Mouse (Mus musculus) retina, postnatal 7 days (tissue): ENCODE measurements at regions not wholly inside any gene's neighbourhood (a gene's known extent, or its start where the extent isn't known, plus 50 kb on each side); places are given as distances from the start of the nearest gene placed in this dataset.
"Not testable (repeated sequence)": the region's sequence is repeated elsewhere in the genome, so short reads cannot be mapped to it uniquely, and the experiment has no call there.

Experiments used
- DNase-seq: peaks from one replicate; pipeline ENCODE4 v3.0.0-alpha.2; 2012; ENCODE audit warnings: low read depth, low spot score

DNA sequence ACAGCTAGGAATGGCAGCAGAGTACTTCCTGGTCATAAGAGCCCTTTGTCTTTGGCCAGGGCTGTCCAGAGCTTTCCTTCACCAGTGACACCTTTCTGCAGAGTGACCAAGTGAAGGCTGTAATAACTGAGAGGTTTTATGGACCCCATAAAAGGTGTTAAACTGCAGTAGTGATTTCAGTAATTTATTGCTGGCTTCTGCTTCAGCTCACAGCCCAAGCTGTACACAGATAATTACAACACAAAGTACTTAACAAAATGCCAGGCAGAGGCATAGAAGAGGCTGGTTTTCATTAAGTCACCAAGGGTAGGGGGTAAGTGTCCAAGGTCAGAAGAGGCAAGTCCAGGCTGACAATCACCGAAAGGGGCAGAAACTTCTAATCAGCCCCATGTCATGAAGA lies 83.8 kb downstream of the Eif4e start:
- DNase-seq: no peak

DNA sequence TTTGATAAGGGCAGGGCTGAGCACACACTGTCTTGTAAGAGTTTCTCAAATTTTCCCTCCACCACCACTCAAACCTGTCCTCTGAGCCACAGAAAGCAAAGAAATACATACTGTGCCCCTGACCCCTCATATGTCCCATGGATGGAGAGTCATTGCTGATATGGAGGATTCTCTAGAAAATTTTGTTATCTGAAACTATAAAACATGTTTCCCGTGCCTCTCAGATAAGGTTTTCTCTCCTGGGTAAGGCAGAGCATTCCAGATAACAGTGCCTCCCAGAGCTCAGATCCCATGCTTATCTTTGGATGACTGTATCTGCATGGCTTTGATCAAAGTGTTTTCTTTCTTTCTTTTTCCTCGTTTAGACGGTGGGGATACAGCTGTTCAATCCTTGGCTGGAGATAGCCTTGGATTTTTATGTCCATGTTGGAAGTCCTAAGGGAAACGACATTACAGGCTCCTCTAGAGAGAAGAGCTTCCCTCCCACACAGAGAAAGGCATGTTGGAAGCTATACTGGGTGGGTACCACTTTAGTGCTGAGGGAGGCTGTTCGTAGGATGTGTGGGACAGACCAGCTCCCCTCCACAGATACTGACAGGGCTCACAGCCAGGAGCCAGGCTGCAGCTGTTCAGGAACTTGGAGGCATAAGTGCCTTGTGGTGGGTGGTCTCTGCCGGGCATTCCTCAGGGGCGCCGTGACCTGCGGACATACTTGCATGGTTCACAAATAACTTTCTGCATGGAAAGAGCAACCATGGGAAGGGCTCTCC lies 87.1 kb downstream of the Eif4e start:
- no peak for DNase-seq

DNA sequence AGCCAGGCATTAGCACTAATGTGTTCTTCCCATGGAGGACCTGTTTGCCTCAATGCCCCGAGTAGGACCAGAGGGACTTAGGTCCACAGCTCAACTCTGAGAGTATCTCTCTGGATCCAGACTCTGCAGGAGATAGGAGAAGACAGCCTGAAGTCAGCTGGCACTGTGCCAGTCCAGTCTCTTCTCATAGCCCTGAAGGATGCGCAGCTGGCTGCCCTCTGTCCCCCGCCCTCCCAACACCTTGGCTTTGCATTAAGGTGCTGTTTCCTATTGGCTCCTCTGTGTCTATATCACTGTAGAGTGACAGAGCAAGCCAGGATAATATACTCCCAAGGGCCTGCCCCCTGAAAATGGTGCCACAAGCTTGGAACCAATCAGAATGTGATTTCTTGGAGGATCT lies 87.7 kb downstream of the Eif4e start:
- no peak for DNase-seq

DNA sequence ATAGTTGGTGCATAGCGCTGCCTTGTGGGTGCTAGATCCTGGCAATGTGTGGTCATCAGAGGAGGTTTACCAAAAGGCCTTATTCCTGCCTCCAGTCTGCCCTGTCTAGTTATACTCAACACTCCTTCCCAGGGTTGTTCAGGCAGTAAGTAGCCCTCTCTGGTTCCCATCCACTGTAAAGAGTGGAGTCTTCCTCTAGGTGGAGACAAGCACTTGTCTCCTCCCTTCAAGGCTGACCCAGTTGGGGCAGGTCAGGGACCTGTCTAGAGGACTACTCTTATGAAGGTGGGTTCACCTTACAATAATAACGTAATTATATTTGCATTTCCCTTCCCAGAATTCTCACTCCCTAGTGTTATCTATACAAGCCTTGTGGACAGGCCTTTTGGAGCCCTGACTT lies 88.9 kb downstream of the Eif4e start:
- DNase-seq: no peak

DNA sequence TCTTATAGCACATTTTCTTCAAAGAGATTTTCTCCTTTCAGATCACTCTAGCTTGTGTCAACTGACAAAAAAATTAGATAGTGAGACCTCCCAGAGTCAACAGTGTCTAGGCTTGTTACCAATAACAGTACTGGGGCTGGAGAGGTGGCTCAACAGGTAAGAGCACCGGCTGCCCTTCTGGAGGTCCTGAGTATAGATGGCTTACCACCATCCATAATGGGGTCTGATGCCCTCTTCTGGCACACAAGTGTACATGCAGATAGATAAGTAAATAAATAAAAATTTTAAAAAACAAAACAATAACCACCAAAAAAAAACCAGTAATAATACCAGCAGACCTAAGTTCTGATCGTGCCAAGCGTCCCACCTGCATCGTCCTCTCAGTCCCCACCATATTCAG lies 94.3 kb downstream of the Eif4e start:
- DNase-seq: no peak

DNA sequence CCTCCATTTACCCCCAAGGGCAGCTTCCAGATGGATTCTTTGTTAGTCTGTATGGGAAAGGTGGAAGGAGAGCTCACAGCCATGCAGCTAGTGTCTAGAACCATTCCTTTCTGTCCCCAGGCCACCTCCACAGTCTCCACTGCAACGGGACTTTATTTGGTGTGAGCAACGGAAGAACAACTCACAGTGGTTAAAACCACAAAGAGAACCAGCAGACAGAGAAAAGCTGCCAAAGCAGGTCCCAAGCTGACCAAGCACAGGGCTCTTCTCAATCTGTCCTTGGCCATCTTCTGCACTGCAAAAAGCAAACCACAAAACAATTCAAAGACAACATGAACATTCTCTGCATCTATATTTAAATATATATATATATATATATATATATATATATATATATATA lies 98.1 kb downstream of the Eif4e start:
- DNase-seq: no peak

DNA sequence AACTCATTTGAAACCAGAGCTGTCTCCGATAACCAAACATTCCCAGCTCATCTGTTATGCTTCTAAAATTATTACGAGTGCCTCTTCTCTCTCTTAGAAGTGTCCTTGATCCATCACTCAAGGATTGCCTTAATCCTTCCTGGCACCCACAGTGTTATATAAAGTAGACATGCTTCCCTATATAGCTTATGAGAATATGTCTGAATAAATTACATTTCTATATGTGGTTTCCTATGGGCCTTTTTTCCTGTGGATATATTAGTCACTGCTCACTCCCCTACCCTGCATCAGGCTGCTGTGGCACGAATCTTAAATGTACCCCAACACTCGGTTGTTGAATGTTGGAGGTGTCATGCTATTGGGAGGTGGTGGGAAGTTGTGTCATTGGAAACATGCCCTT lies 100.3 kb downstream of the Eif4e start:
- DNase-seq: no peak

DNA sequence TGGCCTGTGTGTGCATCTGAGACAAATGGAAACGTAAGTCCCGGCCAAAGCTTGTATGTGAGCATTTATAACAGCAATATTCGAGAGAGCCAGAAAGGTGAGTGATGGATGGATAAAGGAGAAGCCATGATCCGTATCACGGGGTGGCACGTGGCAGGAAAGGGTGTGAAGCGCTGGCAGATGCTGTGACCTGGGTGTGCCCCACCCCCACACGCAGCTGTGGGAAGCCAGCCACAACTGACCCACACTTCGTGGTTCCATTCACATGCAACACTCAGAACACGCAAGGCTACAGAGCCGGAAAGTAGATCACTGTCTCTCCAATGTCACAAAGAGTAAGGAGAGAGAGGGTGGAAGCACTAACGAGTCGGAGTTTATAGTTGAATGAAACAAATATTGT lies 104.3 kb downstream of the Eif4e start:
- no peak for DNase-seq

DNA sequence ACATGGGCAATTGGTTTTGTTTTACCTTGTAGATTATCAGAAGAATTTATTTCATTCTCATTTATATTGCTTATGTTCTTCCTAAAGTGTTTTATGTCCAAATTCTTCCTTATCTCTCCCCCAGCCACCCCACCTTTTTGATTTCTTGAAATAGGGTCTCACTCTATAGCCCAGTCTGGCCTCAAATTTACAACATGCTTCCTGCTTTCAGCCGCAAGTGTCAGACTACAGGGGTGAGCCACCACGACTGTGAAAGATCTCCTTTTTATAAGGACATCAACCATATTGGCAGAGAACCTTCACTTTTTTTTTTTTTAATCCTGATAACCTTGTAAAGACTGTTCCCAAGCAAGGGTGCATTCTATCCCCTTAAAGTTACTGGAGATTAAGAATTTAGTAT lies 106.1 kb downstream of the Eif4e start:
- DNase-seq: no peak

DNA sequence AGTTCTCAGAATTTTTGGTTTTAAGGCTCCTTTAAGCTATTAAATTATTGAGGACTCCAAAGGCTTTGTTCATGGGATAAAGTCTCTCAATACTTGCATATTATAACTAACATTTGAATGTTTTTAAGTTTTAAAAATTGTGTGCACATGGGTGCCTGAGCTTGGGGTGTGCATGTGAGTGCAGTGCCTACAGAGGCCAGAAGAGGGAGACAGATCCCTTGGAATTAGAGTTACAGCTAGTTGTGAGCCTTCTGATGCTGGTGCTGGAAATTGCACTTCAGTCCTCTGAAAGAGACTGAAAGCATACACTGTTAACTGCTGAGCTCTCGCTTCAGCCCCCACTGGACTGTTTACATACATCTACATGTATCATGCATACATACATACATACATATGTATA lies 100.0 kb upstream of the Tspan5 start:
- no peak for DNase-seq

DNA sequence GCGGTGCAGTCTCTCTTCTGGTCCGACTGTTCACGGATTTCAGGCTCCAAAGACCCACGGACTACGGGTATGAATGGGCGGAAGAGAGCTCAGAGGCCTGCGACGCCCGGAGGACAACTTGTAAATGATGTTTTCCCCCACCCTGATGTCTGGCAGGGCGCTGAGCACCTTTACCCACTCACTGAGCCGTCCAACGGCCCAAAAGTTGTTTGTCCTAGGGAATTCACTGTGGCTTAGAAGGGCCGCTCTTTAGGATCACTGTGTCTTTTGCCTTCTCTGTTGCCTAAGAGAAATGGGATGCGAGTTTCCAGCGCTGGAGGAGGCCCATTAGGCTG lies 98.1 kb upstream of the Tspan5 start:
- no peak for DNase-seq

DNA sequence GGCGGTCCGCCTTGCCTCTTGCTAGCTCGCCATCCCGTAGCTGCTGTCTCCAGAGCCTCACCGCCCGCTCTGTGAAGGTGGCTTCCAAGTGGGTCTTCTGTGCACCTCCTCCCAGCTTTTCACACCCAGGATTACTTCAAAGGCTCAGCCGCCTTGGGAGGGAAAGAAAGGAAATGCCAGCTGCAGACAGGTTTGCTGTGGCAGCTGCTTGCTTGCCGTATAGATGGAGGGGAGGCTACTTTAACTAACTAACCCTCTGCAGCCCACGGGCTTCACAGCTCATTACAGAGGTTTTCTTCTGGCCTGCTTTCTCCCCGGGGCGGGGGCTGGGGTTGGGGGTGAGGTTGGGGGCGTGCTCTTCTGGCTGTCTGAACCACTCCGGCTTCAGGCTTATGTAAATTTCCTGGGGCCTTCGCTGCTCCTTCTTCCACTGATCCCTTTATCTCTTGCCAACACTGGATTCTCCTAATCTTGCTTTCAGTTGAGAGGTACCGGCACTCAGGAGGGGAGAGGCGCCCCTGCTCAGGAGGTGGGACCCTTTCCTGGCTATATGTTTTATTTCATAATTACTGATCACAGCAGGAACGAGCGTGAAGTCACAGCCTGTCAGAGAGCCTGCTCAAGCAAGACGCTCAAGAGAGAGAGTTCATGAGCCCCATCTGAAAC lies 97.6 kb upstream of the Tspan5 start:
- peak; percentile 27 for DNase-seq

DNA sequence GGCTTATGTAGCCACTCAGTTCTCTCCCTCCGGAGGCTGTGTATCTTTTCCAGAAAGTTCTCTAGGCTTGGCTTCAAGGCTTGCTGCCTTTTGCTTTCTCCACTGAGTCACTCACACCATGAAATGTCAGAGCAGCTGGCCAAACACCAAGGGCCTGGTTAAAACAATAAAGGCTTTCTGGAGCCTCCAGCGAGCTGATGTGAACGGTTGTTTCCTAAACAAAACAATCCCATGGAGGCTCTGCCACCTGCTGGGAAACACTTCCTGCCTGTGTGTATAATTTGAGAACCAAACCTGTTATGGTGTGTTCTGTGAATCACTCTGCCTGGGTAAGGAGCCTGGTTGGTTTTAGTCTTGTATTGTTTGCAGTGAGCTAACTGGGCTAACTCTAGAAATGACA lies 96.7 kb upstream of the Tspan5 start:
- DNase-seq: no peak

DNA sequence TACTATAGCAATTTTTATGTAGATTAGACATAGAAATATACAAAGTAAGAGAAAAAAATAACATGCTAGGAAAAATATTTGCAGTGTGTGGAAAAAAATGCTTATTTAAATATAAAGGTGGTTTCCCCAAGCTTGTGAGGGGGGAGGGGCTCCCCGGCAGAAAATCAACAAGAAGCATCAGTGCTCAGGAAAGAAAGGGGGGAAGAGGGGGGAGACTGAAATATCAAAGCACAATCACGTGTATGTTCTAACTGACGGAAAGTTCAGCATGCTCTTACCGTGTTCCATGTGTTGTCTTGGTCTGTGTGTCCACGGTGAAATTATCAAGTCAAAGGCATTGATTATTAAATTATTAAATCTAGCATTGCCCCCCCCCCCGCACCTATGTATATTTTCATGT lies 92.3 kb upstream of the Tspan5 start:
- no peak for DNase-seq

DNA sequence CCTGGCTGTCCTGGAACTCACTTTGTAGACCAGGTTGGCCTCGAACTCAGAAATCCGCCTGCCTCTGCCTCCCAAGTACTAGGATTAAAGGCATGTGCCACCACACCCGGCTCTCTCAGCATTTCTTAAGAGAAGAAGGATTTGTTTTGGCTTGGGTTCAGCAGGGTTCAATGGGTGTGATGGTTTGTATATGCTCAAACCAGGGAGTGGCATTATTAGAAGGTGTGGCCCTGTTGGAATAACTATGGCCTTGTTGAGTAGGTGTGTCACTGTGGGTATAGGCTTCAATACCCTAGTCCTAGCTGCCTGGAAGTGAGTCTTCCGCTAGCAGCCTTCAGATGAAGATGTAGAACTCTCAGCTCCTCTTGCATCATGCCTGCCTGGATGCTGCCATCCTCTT lies 91.3 kb upstream of the Tspan5 start:
- not testable (repeated sequence) for DNase-seq

DNA sequence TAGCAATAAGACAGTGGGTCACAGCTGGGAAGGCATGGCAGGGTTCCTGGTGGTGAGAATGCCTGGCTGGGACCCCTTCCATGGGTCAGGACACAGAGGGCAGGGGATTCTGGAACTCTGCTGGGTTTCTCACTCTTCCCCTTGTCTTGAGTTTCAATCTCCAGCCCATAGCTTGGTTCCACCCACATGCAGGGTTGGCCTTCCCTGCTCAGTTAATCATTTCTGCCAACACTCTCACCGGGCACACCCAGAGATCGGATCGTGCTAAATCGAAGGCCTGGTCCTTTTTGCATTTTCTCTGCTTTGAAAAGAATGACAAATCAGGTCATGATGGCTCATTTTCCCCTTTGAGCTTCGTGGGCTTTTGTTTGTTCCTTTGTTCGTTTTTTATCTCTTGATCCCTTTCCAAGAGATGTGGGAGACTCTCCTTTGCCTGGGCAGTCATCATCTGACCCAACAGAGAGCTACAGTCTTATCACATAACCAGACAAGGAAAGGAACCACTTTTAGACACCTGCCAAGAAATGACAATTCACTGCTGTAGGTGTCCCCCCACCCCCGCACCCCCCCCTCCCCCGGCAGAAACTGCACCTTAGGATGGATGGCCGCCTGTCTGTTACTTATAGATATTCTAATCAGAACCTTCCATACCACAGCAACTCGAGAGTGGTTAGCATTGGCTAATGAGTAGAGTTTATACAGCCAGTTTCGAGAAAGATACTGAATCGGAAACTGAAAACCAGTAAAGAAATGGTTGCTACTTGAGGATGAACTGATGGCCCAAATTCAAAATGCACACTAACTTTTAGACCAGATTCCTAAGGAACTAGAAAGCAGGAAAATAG lies 90.4 kb upstream of the Tspan5 start:
- no peak for DNase-seq

DNA sequence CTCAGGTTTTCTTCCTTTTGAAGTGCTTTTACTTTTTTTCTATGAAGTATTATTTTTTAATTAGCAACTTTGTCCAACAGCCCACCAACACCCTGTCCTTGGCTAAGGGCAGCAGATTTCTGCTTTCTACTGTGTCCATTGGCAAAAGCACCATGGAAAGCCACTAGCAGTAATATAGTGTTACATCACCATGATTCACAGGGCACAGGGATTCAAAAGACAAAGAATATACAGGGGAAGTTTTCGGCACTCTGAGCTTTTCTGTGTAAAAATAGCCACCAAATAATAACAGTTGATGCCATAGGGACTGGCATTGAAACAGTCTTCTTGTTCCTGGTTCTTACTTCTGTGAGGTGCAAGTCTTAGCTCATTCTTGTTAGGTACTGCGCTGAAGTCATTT lies 89.8 kb upstream of the Tspan5 start:
- DNase-seq: no peak

DNA sequence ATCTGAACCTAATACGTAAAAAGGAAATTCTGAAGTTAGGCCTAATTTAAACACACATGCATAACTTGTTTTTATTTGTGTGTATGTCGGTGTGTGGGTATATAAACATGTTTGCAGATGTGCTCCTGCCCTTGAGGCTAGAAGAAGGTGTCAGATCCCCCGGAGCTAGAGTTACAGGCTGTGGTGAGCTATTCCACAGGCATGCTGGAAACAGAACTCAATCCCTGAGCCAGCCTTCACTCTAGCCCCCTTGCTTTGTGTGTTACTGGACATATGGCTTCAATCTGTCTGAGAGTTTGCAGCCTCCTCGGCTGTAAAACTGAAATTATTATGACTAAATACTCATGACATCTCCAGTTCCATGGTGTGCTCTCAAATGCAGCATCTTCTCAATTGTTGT lies 89.3 kb upstream of the Tspan5 start:
- DNase-seq: no peak

DNA sequence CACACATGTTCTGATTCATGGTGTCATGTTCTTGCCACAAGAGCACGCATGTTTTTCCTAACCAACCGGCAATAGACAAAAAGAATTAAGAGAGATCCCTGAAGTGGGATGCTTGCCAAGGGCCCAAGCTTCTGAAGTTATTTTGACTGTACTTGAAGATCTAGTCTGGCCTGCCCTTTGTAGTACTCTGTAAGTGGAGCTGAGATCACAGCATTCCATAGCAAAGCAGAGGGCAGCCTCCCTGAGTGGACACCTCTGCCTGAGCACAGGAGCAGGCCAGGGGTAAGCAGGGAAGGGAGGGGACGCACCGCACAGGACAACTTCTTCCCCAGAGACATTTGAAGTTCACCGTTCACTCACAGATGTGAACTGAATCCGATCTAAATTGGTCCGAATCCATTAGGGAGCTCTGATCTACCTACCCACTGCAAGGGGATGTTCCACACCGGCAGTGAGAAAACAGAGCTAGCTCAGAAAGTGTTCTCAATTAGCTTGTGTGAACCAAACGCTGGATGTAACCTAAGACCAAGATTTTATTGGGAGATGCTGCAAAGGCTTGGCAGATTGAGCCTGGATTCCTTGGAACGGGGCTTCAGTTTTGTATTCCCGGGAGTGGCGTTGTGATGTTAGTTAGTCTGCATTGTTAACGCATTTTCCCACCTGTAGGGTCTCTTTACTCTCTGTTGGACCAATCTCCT lies 88.3 kb upstream of the Tspan5 start:
- DNase-seq: no peak

DNA sequence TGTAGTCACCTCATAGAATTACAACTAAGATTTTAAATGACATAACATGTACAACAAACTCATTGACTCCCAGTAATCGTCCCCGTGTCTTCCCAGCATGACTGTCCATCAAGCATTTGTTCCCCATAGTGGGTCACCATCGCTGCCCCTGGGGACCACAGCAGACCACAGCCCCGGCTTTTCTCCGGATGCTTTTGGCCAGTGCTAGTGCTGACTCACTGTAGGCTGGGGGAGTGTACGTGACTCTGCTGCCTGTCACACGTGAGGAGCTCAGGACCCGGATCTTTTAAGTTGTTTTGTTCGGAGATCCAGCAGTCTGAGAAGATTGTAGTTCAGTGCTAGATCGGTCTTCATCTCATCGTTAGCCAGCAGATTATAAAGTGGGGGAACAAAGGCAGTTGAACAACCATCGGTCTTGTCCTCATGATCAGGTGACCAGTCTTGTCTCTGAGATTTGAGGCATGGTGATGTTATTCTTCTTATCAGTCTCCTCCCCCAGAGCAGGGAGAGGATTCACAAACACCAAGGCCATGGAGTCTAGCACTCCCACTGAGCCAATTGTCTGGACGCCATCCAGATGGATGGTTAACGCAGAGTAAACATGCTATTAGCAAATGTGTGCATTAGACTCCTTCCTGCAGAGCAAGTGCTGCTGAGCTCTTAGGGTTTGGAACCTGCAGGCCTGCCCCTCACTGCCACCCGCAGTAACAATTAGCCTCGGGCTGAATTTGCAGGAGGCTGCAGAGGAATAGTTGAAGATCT lies 87.2 kb upstream of the Tspan5 start:
- DNase-seq: no peak

DNA sequence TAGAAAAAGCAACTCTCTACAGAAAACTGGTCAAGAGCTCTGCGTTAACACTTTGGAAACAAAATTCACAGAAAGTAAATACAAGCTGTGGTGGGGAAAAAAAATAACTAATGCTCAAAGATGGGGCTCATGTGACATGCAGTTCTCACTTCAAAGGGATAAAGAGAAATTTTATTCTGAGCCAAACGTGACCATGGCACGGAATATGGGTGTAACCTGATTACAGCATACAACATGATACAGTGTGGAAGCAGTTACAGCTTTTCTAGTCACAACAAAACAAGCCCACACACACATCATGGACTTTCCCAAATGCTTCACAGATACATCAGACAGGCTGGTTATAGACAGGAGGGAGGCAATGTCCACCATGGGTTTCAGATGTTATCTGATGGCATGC lies 86.5 kb upstream of the Tspan5 start:
- DNase-seq: no peak
